Mouse (Mus musculus) heart, embryonic 13.5 days (tissue): ENCODE data around the gene Osbpl8. TPM values are rescaled to one million over a fixed set of nuclear protein-coding genes. Genes with fewer than 3 reads are reported as not detected.
"Not testable (repeated sequence)": the region's sequence is repeated elsewhere in the genome, so short reads cannot be mapped to it uniquely, and the experiment has no call there.

Experiments
- ATAC-seq: fragments of 200-750 bp; cut with Nextera tagmentation; 2 replicates; pipeline ENCODE4 v1.8.0; 2017; ENCODE audit warnings: moderate TSS enrichment; ENCODE audit not compliant: insufficient number of reproducible peaks, low FRiP score, low TSS enrichment; ENCODE audit errors: extremely low read depth
- H3K27ac ChIP-seq: fragments of 300-500 bp; sonication (generic); replicated peaks from 2 replicates; pipeline ENCODE4 v1.5.1; 2015; ENCODE audit warnings: moderate library complexity, mild to moderate bottlenecking, inconsistent platforms
- H3K27me3 ChIP-seq: fragments of 300-500 bp; sonication (generic); replicated peaks from 2 replicates; pipeline ENCODE4 v1.6.1; 2015; ENCODE audit warnings: mild to moderate bottlenecking, inconsistent platforms
- H3K36me3 ChIP-seq: fragments of 300-500 bp; sonication (generic); 2 replicates; pipeline ENCODE4 v1.6.1; 2015; ENCODE audit warnings: mild to moderate bottlenecking, inconsistent platforms
- H3K4me1 ChIP-seq: fragments of 300-500 bp; sonication (generic); 2 replicates; pipeline ENCODE4 v1.6.1; 2015; ENCODE audit warnings: inconsistent platforms
- H3K4me2 ChIP-seq: fragments of 300-500 bp; sonication (generic); 2 replicates; pipeline ENCODE4 v1.6.1; 2015; ENCODE audit warnings: inconsistent platforms, mild to moderate bottlenecking, moderate library complexity
- H3K4me3 ChIP-seq: fragments of 300-500 bp; sonication (generic); 2 replicates; pipeline ENCODE4 v1.5.1; 2015; ENCODE audit warnings: moderate library complexity, mild to moderate bottlenecking, inconsistent platforms
- H3K9ac ChIP-seq: fragments of 300-500 bp; sonication (generic); 2 replicates; pipeline ENCODE4 v1.6.1; 2015; ENCODE audit warnings: inconsistent platforms, mild to moderate bottlenecking, moderate library complexity
- H3K9me3 ChIP-seq: fragments of 300-500 bp; sonication (generic); 2 replicates; pipeline ENCODE4 v1.6.1; 2016; ENCODE audit warnings: inconsistent platforms
- WGBS: fragments of 180-500 bp; shearing (Covaris S2); methylation state at CpG from one replicate; pipeline ENCODE4 v1.1.7; 2015; ENCODE audit warnings: mixed read lengths; 5-methylcytosine and 5-hydroxymethylcytosine counted together
- polyA plus RNA-seq: library from polyadenylated mRNA; unstranded; fragments of >200 nt; fragmentation: Nextera tagmentation; extraction: Ambion mirVana; gene quantifications from 2 replicates; pipeline ENCODE4 v1.2.1, GENCODE M21; 2015

The Osbpl8 gene
- polyA plus RNA-seq, 1 experiment from 2014 or later = 22.5 TPM

GRCm38 (mm10) chr10:111129867-111130620 lies 34.5 kb upstream of the Osbpl8 start:
- H3K9ac ChIP-seq = no peak overlapping the region
- no peak overlapping the region for H3K4me2 ChIP-seq
- no peak overlapping the region for H3K27ac ChIP-seq
- H3K4me1 ChIP-seq = 0 out of 2 replicates have a peak, but pooled peaks cover 4% of the 10 kb centered on the region
- H3K4me3 ChIP-seq = no peak overlapping the region
- no peaks in the 10 kb centered on the region for H3K9me3 ChIP-seq
- no peaks in the 10 kb centered on the region for H3K36me3 ChIP-seq
- WGBS = 83% methylated on average over 15 of the region's 15 CpGs
- H3K27me3 ChIP-seq = no peaks in the 10 kb centered on the region
- ATAC-seq = no peak

GRCm38 (mm10) chr10:111130872-111131271 lies 33.7 kb upstream of the Osbpl8 start:
- Histone ChIP-seq H3K27ac (no peak overlapping the region), H3K4me2 (no peak overlapping the region), H3K4me3 (no peak overlapping the region), H3K9ac (no peak overlapping the region), H3K27me3 (no peaks in the 10 kb centered on the region), H3K4me1 (0 out of 2 replicates have a peak, but pooled peaks cover 4% of the 10 kb centered on the region), H3K36me3 (no peaks in the 10 kb centered on the region), H3K9me3 (no peaks in the 10 kb centered on the region)
- 65% methylated on average over 3 of the region's 3 CpGs for WGBS
- no peak for ATAC-seq

- Histone ChIP-seq H3K4me2 (no peak overlapping the region), H3K27ac (no peak overlapping the region), H3K4me3 (no peak overlapping the region), H3K4me1 (peaks cover 12% of the 10 kb centered on the region; the same call in 1 of the 2 replicates), H3K9ac (no peak overlapping the region), H3K27me3 (no peaks in the 10 kb centered on the region), H3K9me3 (no peaks in the 10 kb centered on the region), H3K36me3 (no peaks in the 10 kb centered on the region)
- no peak for ATAC-seq
- WGBS = 78% methylated on average over 5 of the region's 5 CpGs
Measured at GRCm38 (mm10) chr10:111133271-111133670, 31.3 kb upstream of the Osbpl8 start.

GRCm38 (mm10) chr10:111133936-111134335 lies 30.6 kb upstream of the Osbpl8 start:
- ATAC-seq = no peak
- Histone ChIP-seq H3K9me3 (no peaks in the 10 kb centered on the region), H3K27ac (no peak overlapping the region), H3K4me3 (no peak overlapping the region), H3K9ac (no peak overlapping the region), H3K36me3 (no peaks in the 10 kb centered on the region), H3K4me2 (no peak overlapping the region), H3K27me3 (no peaks in the 10 kb centered on the region), H3K4me1 (peaks cover 18% of the 10 kb centered on the region)
- WGBS = 73% methylated on average over 8 of the region's 8 CpGs

GRCm38 (mm10) chr10:111134412-111134957 lies 30.1 kb upstream of the Osbpl8 start:
- Histone ChIP-seq H3K27ac (no peak overlapping the region), H3K36me3 (no peaks in the 10 kb centered on the region), H3K9me3 (no peaks in the 10 kb centered on the region), H3K9ac (no peak overlapping the region), H3K4me3 (no peak overlapping the region), H3K4me1 (peaks cover 23% of the 10 kb centered on the region), H3K27me3 (no peaks in the 10 kb centered on the region), H3K4me2 (no peak overlapping the region)
- ATAC-seq = no peak
- 79% methylated on average over 9 of the region's 9 CpGs for WGBS

GRCm38 (mm10) chr10:111136306-111136705 lies 28.2 kb upstream of the Osbpl8 start:
- not testable (repeated sequence) for H3K4me3 ChIP-seq, H3K4me2 ChIP-seq, ATAC-seq, H3K9me3 ChIP-seq, H3K27ac ChIP-seq, H3K9ac ChIP-seq, H3K27me3 ChIP-seq, H3K36me3 ChIP-seq
- WGBS = 71% methylated on average over 5 of the region's 5 CpGs
- peaks cover 33% of the 10 kb centered on the region for H3K4me1 ChIP-seq

- Histone ChIP-seq H3K9ac (no peak overlapping the region), H3K9me3 (no peaks in the 10 kb centered on the region), H3K27ac (no peak overlapping the region; the same call in 1 of the 2 replicates), H3K4me1 (peaks cover 35% of the 10 kb centered on the region), H3K4me2 (no peak overlapping the region), H3K4me3 (no peak overlapping the region), H3K36me3 (no peaks in the 10 kb centered on the region), H3K27me3 (no peaks in the 10 kb centered on the region)
- no peak for ATAC-seq
- WGBS = 76% methylated on average over 4 of the region's 4 CpGs
Measured at GRCm38 (mm10) chr10:111137905-111138304, 26.6 kb upstream of the Osbpl8 start.

GRCm38 (mm10) chr10:111139170-111139569 lies 25.4 kb upstream of the Osbpl8 start:
- 38% methylated on average over 1 of the region's 1 CpGs for WGBS
- H3K36me3 ChIP-seq = no peaks in the 10 kb centered on the region
- peak overlapping the region; percentile 83 for H3K27ac ChIP-seq

GRCm38 (mm10) chr10:111139881-111140280 lies 24.7 kb upstream of the Osbpl8 start:
- Histone ChIP-seq H3K4me3 (no peak overlapping the region), H3K9ac (no peak overlapping the region), H3K27ac (peak overlapping the region; percentile 83), H3K4me2 (no peak overlapping the region), H3K4me1 (peaks cover 46% of the 10 kb centered on the region), H3K9me3 (no peaks in the 10 kb centered on the region), H3K27me3 (no peaks in the 10 kb centered on the region), H3K36me3 (no peaks in the 10 kb centered on the region)
- 34% methylated on average over 5 of the region's 5 CpGs for WGBS
- ATAC-seq = peak; percentile 67; the same call in 1 of the 2 replicates

More at GRCm38 (mm10) chr10:111139170-111139569, 25.4 kb upstream of the Osbpl8 start:
- H3K4me1 ChIP-seq = peaks cover 42% of the 10 kb centered on the region
- H3K9ac ChIP-seq = no peak overlapping the region
- ATAC-seq = no peak
- no peak overlapping the region for H3K4me2 ChIP-seq
- no peaks in the 10 kb centered on the region for H3K9me3 ChIP-seq
- no peaks in the 10 kb centered on the region for H3K27me3 ChIP-seq
- no peak overlapping the region for H3K4me3 ChIP-seq

GRCm38 (mm10) chr10:111144371-111144959 lies 20.1 kb upstream of the Osbpl8 start:
- Histone ChIP-seq H3K27me3 (no peaks in the 10 kb centered on the region), H3K4me3 (no peak overlapping the region), H3K9ac (no peak overlapping the region), H3K9me3 (no peaks in the 10 kb centered on the region), H3K4me2 (no peak overlapping the region), H3K36me3 (no peaks in the 10 kb centered on the region), H3K4me1 (peaks cover 27% of the 10 kb centered on the region), H3K27ac (0 out of 2 replicates have a peak overlapping the region, but pooled peaks have one; percentile 9)
- WGBS = 63% methylated on average over 11 of the region's 11 CpGs
- ATAC-seq = no peak

- Histone ChIP-seq H3K4me2 (no peak overlapping the region), H3K4me3 (no peak overlapping the region), H3K27me3 (no peaks in the 10 kb centered on the region), H3K9ac (no peak overlapping the region), H3K36me3 (no peaks in the 10 kb centered on the region), H3K27ac (no peak overlapping the region), H3K4me1 (no peaks in the 10 kb centered on the region), H3K9me3 (no peaks in the 10 kb centered on the region)
- ATAC-seq = no peak
- 61% methylated on average over 5 of the region's 5 CpGs for WGBS
Measured at GRCm38 (mm10) chr10:111149761-111150160, 14.8 kb upstream of the Osbpl8 start.
